Mouse (Mus musculus): ENCODE results near the gene Mkln1. TPM values are rescaled to one million over a fixed set of nuclear protein-coding genes. Genes with fewer than 3 reads are reported as not detected.
"Not testable (repeated sequence)": the region's sequence is repeated elsewhere in the genome, so short reads cannot be mapped to it uniquely, and the experiment has no call there.

Gene Mkln1
- total RNA-seq, 2 experiments from 2014 or later, result 118 to 129 TPM

- intact Hi-C loops (cut with DNase I), result no loop called here
- DNase-seq, result no peak
Observed at GRCm38 (mm10) chr6:31540018-31540417, 141.5 kb downstream of the Mkln1 start.

DNA sequence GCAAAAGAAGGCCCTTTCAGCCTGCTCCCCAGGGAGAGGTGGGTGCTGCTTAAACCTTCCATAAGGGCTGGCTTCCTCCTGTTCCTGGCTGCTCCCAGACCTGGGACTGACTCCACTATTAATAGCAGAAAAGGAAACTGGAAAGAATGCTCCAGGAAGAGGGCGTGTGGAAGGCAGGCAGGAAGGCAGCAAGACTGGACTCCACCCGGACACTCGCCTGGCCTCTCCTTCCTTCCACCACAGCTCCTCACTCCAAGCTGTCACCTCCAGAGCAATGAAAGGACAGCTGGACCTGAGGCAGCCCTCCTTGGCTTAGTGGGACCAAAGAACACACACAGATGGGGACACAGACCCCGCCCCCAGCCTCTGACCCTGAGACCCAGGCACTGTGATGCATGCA, 145.8 kb downstream of the Mkln1 start:
- intact Hi-C loops (cut with DNase I), result no loop called here
- no peak for DNase-seq

GRCm38 (mm10) chr6:31549361-31550051, 151.0 kb downstream of the Mkln1 start:
- intact Hi-C loops (cut with DNase I), result no loop called here
- peak; percentile 78 for DNase-seq

DNA sequence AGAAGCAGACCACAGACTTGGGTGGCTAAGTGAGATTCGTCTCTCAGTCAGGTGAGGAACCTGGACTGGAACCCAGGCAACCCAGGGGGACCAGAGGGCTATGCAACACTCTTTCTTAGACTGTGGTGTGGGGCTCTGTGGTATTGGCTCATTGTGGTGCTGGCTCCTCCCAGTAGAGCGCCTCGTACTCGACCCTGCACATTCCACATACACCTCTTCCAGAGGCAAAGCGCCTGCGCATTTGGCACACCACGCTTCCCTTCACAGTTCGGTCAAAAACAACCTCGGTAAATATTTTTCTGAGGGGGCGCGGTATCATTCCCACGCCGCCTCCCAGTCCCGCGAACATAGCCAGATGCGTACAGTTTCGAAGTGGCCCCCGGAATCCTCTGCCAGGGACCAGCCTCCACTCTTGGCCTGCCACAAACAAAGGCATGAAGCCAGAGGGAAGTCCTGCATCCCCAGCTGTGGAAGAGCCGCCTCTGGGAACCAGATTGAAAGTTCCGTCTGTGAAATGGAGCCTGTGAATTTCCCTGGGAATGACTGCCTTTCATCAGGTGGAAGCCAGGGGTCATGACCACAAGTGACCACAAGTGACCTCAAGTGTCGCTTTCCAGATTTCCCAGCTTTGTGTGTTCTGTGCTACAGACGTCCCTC, 152.5 kb downstream of the Mkln1 start:
- intact Hi-C loops (cut with DNase I), result no loop called here
- DNase-seq, result no peak

- DNase-seq, result no peak
- intact Hi-C loops (cut with DNase I), result no loop called here
Observed at GRCm38 (mm10) chr6:31556460-31557100, 158.0 kb downstream of the Mkln1 start.

DNA sequence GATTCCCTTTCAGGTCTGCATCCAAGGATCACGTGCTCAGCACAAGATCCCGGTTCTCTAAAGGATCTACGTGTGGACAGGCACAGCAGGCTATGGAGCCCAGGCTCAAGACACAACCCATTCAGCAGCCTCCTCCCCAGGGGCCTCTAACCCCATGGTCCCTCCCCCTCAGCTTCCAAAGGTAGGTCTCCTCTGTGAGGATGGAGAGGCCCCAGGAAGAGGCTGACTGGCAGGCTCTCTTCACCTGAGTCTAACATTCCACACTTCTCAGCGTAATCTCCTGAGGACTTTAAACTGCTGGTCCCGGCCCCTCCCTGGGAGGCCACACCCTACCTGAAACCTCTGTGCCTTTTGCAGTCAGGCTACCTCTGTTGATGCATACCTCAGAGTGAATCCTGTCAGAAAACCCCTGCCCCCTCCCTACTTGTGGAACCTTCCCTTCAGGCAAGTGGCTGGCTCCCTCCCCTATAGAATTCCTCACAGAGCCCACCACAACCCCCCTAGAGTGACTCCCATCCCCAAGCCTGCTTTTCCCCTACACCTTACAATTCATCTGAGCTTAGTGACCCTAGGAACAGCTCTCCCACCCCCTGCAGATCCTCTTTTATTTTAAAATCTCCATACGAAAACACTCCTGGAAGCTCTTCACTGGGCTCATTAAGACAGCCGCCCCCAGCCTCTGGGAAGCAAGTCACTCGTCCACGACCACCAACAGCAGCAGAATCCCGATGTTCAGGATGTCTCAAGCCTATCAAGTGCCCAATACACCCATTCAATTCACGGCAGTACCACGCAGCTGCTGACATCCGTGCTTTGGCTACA, 161.8 kb downstream of the Mkln1 start:
- intact Hi-C loops (cut with DNase I), result no loop called here
- no peak for DNase-seq

GRCm38 (mm10) chr6:31561948-31562347, 163.4 kb downstream of the Mkln1 start:
- DNase-seq; intact Hi-C loops (cut with DNase I): not testable (repeated sequence)

GRCm38 (mm10) chr6:31562371-31563080, 164.0 kb downstream of the Mkln1 start:
- intact Hi-C loops (cut with DNase I), result no loop called here

GRCm38 (mm10) chr6:31563235-31564181, 165.0 kb downstream of the Mkln1 start, which contains the start of gene Podxl:
Gene Podxl (minus strand): TSS chr6:31563981.
- intact Hi-C loops (cut with DNase I), result no loop called here
- DNase-seq, result peak; percentile 78

More at GRCm38 (mm10) chr6:31562371-31563080, 164.0 kb downstream of the Mkln1 start:
- no peak for DNase-seq

DNA sequence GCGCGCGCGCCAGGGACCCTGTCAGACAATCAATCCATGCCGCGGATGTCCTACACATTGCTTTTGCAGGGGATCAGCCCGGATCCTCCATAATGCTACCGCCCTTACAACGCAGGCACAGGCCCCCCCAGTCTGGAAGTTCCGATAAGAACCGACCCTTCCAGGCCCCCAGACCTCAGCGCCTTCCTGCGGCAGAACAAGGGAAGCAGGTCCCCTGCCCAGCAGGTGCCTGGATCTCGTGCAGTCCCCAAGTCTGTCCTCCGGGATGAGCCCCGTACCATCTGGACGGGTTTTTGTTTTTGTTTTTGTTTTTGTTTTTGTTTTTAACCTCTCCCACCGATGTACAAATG, 165.6 kb downstream of the Mkln1 start:
- intact Hi-C loops (cut with DNase I), result no loop called here
- no peak for DNase-seq

DNA sequence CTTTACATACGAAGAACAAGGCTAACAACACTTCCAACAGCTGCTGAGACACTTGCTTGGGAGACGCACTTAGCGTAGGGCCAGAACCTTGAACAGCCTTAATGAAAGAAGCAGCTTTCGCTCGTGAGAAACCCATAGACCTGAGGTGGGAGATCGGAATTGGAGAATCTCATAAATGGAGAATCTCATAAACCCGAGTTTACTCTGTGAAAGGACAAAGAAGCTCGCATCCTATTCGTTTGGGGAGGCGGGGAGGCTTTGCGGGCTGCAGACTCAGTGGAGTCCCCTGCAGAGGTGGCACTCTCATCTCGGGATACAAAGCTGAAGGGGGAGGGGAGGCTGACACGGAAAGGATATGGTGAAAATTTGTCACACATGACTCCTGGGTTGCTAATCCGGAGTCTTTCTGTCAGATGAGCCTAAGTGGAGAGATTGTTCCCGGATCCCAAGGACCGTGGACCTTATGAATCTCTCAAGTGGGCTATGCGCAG, 166.4 kb downstream of the Mkln1 start:
- DNase-seq, result peak; percentile 15
- intact Hi-C loops (cut with DNase I), result no loop called here

Other genes with a start within 250 kb of the Mkln1 start
- gene Podxl, start 165.2 kb downstream of the Mkln1 start, total RNA-seq (2021), result 10 to 100 TPM; 19.0 to 20.2 TPM

All from left cerebral cortex, postnatal 4 days (tissue).